Mouse (Mus musculus) splenic B cell, adult 2 months (primary cell): ENCODE measurements around the gene Cgnl1.

Source experiments
- DNase-seq: peaks from one replicate; pipeline ENCODE4 v3.0.0-alpha.2; 2011; ENCODE audit warnings: low read depth, low spot score
- H3K27me3 ChIP-seq: 2 replicates; pipeline ENCODE4 v1.6.1; 2012; ENCODE audit warnings: mild to moderate bottlenecking, low read length, moderate library complexity, mixed read lengths; ENCODE audit not compliant: control insufficient read depth, poor library complexity, insufficient read depth, severe bottlenecking
- H3K36me3 ChIP-seq: 2 replicates; pipeline ENCODE4 v1.6.1; 2012; ENCODE audit warnings: mild to moderate bottlenecking, low read length, moderate library complexity, mixed read lengths; ENCODE audit not compliant: control insufficient read depth, poor library complexity, insufficient read depth, severe bottlenecking

Cgnl1 gene

GRCm38 (mm10) chr9:71659681-71660080 is 111.7 kb downstream of the Cgnl1 start:
- no peaks in the 10 kb centered on the region for H3K36me3 ChIP-seq
- DNase-seq = no peak
- no peaks in the 10 kb centered on the region for H3K27me3 ChIP-seq

GRCm38 (mm10) chr9:71657199-71657598 is 114.2 kb downstream of the Cgnl1 start:
- Histone ChIP-seq H3K36me3 (no peaks in the 10 kb centered on the region), H3K27me3 (no peaks in the 10 kb centered on the region)
- no peak for DNase-seq

- Histone ChIP-seq H3K27me3 (no peaks in the 10 kb centered on the region), H3K36me3 (no peaks in the 10 kb centered on the region)
- no peak for DNase-seq
Observed at GRCm38 (mm10) chr9:71654861-71655260, 116.5 kb downstream of the Cgnl1 start.

- Histone ChIP-seq H3K27me3 (no peaks in the 10 kb centered on the region), H3K36me3 (no peaks in the 10 kb centered on the region)
- peak; percentile 67 for DNase-seq
Observed at GRCm38 (mm10) chr9:71646115-71646514, 125.3 kb downstream of the Cgnl1 start.

- no peaks in the 10 kb centered on the region for H3K27me3 ChIP-seq
- no peaks in the 10 kb centered on the region for H3K36me3 ChIP-seq
- no peak for DNase-seq
Observed at GRCm38 (mm10) chr9:71643611-71644010, 127.8 kb downstream of the Cgnl1 start.

GRCm38 (mm10) chr9:71642270-71642669 is 129.1 kb downstream of the Cgnl1 start:
- Histone ChIP-seq H3K27me3 (no peaks in the 10 kb centered on the region), H3K36me3 (no peaks in the 10 kb centered on the region)
- DNase-seq = no peak

GRCm38 (mm10) chr9:71640361-71640927 is 131.0 kb downstream of the Cgnl1 start:
- Histone ChIP-seq H3K36me3 (no peaks in the 10 kb centered on the region), H3K27me3 (no peaks in the 10 kb centered on the region)
- no peak for DNase-seq

GRCm38 (mm10) chr9:71638198-71638597 is 133.2 kb downstream of the Cgnl1 start:
- no peak for DNase-seq
- no peaks in the 10 kb centered on the region for H3K27me3 ChIP-seq
- H3K36me3 ChIP-seq = no peaks in the 10 kb centered on the region

- no peaks in the 10 kb centered on the region for H3K27me3 ChIP-seq
- no peaks in the 10 kb centered on the region for H3K36me3 ChIP-seq
- no peak for DNase-seq
Observed at GRCm38 (mm10) chr9:71636854-71637253, 134.5 kb downstream of the Cgnl1 start.

- Histone ChIP-seq H3K27me3 (no peaks in the 10 kb centered on the region), H3K36me3 (no peaks in the 10 kb centered on the region)
- no peak for DNase-seq
Observed at GRCm38 (mm10) chr9:71635627-71636026, 135.8 kb downstream of the Cgnl1 start.

GRCm38 (mm10) chr9:71634916-71635315 is 136.5 kb downstream of the Cgnl1 start:
- DNase-seq = no peak
- Histone ChIP-seq H3K36me3 (no peaks in the 10 kb centered on the region), H3K27me3 (no peaks in the 10 kb centered on the region)

GRCm38 (mm10) chr9:71628921-71629320 is 142.5 kb downstream of the Cgnl1 start:
- DNase-seq = no peak
- Histone ChIP-seq H3K27me3 (no peaks in the 10 kb centered on the region), H3K36me3 (no peaks in the 10 kb centered on the region)

GRCm38 (mm10) chr9:71628286-71628685 is 143.1 kb downstream of the Cgnl1 start:
- Histone ChIP-seq H3K27me3 (no peaks in the 10 kb centered on the region), H3K36me3 (no peaks in the 10 kb centered on the region)
- DNase-seq = no peak

- no peak for DNase-seq
- no peaks in the 10 kb centered on the region for H3K36me3 ChIP-seq
- H3K27me3 ChIP-seq = no peaks in the 10 kb centered on the region
Observed at GRCm38 (mm10) chr9:71625961-71626360, 145.4 kb downstream of the Cgnl1 start.

- DNase-seq = peak; percentile 69
- no peaks in the 10 kb centered on the region for H3K27me3 ChIP-seq
- no peaks in the 10 kb centered on the region for H3K36me3 ChIP-seq
Observed at GRCm38 (mm10) chr9:71624793-71625495, 146.5 kb downstream of the Cgnl1 start.
